Mouse (Mus musculus): ENCODE results near the gene Prr3. TPM values are rescaled to one million over a fixed set of nuclear protein-coding genes. Genes with fewer than 3 reads are reported as not detected.

Gene Prr3
- polyA plus RNA-seq, 1 experiment from 2014 or later = 26.9 TPM

DNA sequence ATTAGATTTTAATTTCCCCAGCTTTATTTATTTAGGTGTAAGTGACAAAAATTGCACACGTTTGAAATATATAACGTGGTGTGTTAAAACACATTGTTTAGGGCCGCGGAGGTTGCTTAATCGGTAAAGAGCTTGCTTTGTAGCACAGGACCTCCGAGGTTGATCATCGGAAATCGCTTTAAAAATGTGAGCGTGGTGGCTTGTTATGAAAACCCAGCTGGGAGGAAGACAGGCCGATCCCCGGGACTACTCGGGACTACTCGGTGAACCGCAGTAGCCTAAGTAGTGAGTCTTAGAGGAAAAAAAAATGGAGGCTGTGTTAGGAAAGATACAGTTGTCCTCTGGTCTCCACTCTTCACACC lies 14.8 kb upstream of the Prr3 start:
- no peaks in the 10 kb centered on the region for H3K27me3 ChIP-seq (ENCODE audit: control insufficient read depth, insufficient read depth, low read length)
- no peaks in the 10 kb centered on the region for H3K36me3 ChIP-seq (ENCODE audit: control insufficient read depth, insufficient read depth, low read length)
- 3% methylated on average over 14 of the region's 14 CpGs for WGBS
- no peak overlapping the region for H3K27ac ChIP-seq (ENCODE audit: low read length)
- H3K9ac ChIP-seq (replicated peaks; ENCODE audit: low read depth, low read length) = peak overlapping the region; percentile 52
- no peaks in the 10 kb centered on the region for H3K9me3 ChIP-seq (ENCODE audit: control insufficient read depth, low read depth, low read length)
- peak overlapping the region; percentile 52 for H3K4me3 ChIP-seq (ENCODE audit: low read depth, low read length)
- ATAC-seq (ENCODE audit: insufficient number of reproducible peaks, insufficient read depth, low FRiP score, low read depth) = no peak
- peak overlapping the region; percentile 75 for H3K4me2 ChIP-seq (replicated peaks; ENCODE audit: low read depth, low read length)
- peaks cover 17% of the 10 kb centered on the region; the same call in 1 of the 2 replicates for H3K4me1 ChIP-seq (ENCODE audit: control insufficient read depth, insufficient read depth, low read length)

- peaks cover under 1% of the 10 kb centered on the region; the same call in 1 of the 2 replicates for H3K36me3 ChIP-seq (ENCODE audit: control insufficient read depth, insufficient read depth, low read length)
- no peaks in the 10 kb centered on the region for H3K27me3 ChIP-seq (ENCODE audit: control insufficient read depth, insufficient read depth, low read length)
- H3K9ac ChIP-seq (replicated peaks; ENCODE audit: low read depth, low read length) = peak overlapping the region; percentile 52
- H3K27ac ChIP-seq (ENCODE audit: low read length) = no peak overlapping the region
- peak overlapping the region; percentile 52 for H3K4me3 ChIP-seq (ENCODE audit: low read depth, low read length)
- no peaks in the 10 kb centered on the region for H3K9me3 ChIP-seq (ENCODE audit: control insufficient read depth, low read depth, low read length)
- H3K4me2 ChIP-seq (replicated peaks; ENCODE audit: low read depth, low read length) = peak overlapping the region; percentile 75
- peak; percentile 59; the same call in 1 of the 2 replicates for ATAC-seq (ENCODE audit: insufficient number of reproducible peaks, insufficient read depth, low FRiP score, low read depth)
- WGBS = 2% methylated on average over 31 of the region's 31 CpGs
- peaks cover 17% of the 10 kb centered on the region; the same call in 1 of the 2 replicates for H3K4me1 ChIP-seq (ENCODE audit: control insufficient read depth, insufficient read depth, low read length)
These were observed 14.3 kb upstream of the Prr3 start for GRCm38 (mm10) chr17:35994175-35994878.

GRCm38 (mm10) chr17:35993675-35994074 lies 13.6 kb upstream of the Prr3 start:
- ATAC-seq (ENCODE audit: insufficient number of reproducible peaks, insufficient read depth, low FRiP score, low read depth) = peak; percentile 77; the same call in 1 of the 2 replicates
- no peak overlapping the region for H3K27ac ChIP-seq (ENCODE audit: low read length)

GRCm38 (mm10) chr17:35991781-35992180 lies 11.7 kb upstream of the Prr3 start:
- no peak for ATAC-seq (ENCODE audit: insufficient number of reproducible peaks, insufficient read depth, low FRiP score, low read depth)
- Histone ChIP-seq H3K27ac (ENCODE audit: low read length) (peak overlapping the region; percentile 6), H3K27me3 (ENCODE audit: control insufficient read depth, insufficient read depth, low read length) (no peaks in the 10 kb centered on the region), H3K36me3 (ENCODE audit: control insufficient read depth, insufficient read depth, low read length) (peaks cover 12% of the 10 kb centered on the region), H3K4me2 (replicated peaks; ENCODE audit: low read depth, low read length) (no peak overlapping the region), H3K9ac (replicated peaks; ENCODE audit: low read depth, low read length) (no peak overlapping the region), H3K9me3 (ENCODE audit: control insufficient read depth, low read depth, low read length) (no peaks in the 10 kb centered on the region), H3K4me3 (ENCODE audit: low read depth, low read length) (no peak overlapping the region), H3K4me1 (ENCODE audit: control insufficient read depth, insufficient read depth, low read length) (peaks cover 9% of the 10 kb centered on the region; the same call in 1 of the 2 replicates)
- 26% methylated on average over 10 of the region's 10 CpGs for WGBS

More at GRCm38 (mm10) chr17:35993675-35994074, 13.6 kb upstream of the Prr3 start:
- Histone ChIP-seq H3K27me3 (ENCODE audit: control insufficient read depth, insufficient read depth, low read length) (no peaks in the 10 kb centered on the region), H3K4me1 (ENCODE audit: control insufficient read depth, insufficient read depth, low read length) (peaks cover 17% of the 10 kb centered on the region; the same call in 1 of the 2 replicates), H3K4me2 (replicated peaks; ENCODE audit: low read depth, low read length) (peak overlapping the region; percentile 75; the same call in 1 of the 2 replicates), H3K36me3 (ENCODE audit: control insufficient read depth, insufficient read depth, low read length) (peaks cover 7% of the 10 kb centered on the region; the same call in 1 of the 2 replicates), H3K4me3 (ENCODE audit: low read depth, low read length) (no peak overlapping the region), H3K9me3 (ENCODE audit: control insufficient read depth, low read depth, low read length) (no peaks in the 10 kb centered on the region), H3K9ac (replicated peaks; ENCODE audit: low read depth, low read length) (no peak overlapping the region)
- 7% methylated on average over 17 of the region's 17 CpGs for WGBS

DNA sequence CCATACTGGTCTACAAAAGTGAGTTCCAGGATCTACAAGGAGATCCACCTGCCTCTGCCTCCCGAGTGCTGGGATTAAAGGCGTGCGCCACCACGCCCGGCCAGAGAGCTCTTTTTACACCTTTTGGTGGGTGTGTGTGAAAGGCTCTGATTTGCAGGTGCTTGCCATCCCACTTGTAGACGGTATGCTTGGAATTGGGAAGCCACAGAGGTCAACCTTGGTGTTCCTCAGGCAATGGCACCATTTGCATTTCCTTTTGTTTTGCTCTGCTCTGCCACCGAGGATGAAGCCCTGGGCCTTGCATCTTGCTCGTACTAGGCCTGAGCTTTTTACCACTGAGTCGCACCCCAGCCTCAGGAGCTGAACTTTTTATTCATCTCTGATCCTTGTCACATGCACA lies 1.7 kb upstream of the Prr3 start:
- H3K4me2 ChIP-seq (replicated peaks; ENCODE audit: low read depth, low read length) = no peak overlapping the region
- no peaks in the 10 kb centered on the region for H3K9me3 ChIP-seq (ENCODE audit: control insufficient read depth, low read depth, low read length)
- no peak overlapping the region for H3K4me3 ChIP-seq (ENCODE audit: low read depth, low read length)
- H3K36me3 ChIP-seq (ENCODE audit: control insufficient read depth, insufficient read depth, low read length) = peaks cover 23% of the 10 kb centered on the region
- no peak overlapping the region for H3K9ac ChIP-seq (replicated peaks; ENCODE audit: low read depth, low read length)
- H3K27ac ChIP-seq (ENCODE audit: low read length) = no peak overlapping the region
- H3K27me3 ChIP-seq (ENCODE audit: control insufficient read depth, insufficient read depth, low read length) = no peaks in the 10 kb centered on the region
- WGBS = 93% methylated on average over 9 of the region's 9 CpGs
- peaks cover 11% of the 10 kb centered on the region for H3K4me1 ChIP-seq (ENCODE audit: control insufficient read depth, insufficient read depth, low read length)
- no peak for ATAC-seq (ENCODE audit: insufficient number of reproducible peaks, insufficient read depth, low FRiP score, low read depth)

GRCm38 (mm10) chr17:35980363-35980754 lies 323 bp upstream of the Prr3 start:
- H3K4me2 ChIP-seq (replicated peaks; ENCODE audit: low read depth, low read length) = peak overlapping the region; percentile 64
- peak overlapping the region; percentile 75 for H3K9ac ChIP-seq (replicated peaks; ENCODE audit: low read depth, low read length)
- peaks cover 11% of the 10 kb centered on the region for H3K4me1 ChIP-seq (ENCODE audit: control insufficient read depth, insufficient read depth, low read length)
- H3K9me3 ChIP-seq (ENCODE audit: control insufficient read depth, low read depth, low read length) = no peaks in the 10 kb centered on the region
- H3K4me3 ChIP-seq (ENCODE audit: low read depth, low read length) = peak overlapping the region; percentile 87
- WGBS = under 1% methylated on average over 29 of the region's 29 CpGs
- H3K27me3 ChIP-seq (ENCODE audit: control insufficient read depth, insufficient read depth, low read length) = no peaks in the 10 kb centered on the region
- peak; percentile 34; the same call in 1 of the 2 replicates for ATAC-seq (ENCODE audit: insufficient number of reproducible peaks, insufficient read depth, low FRiP score, low read depth)
- peak overlapping the region; percentile 97 for H3K27ac ChIP-seq (ENCODE audit: low read length)
- H3K36me3 ChIP-seq (ENCODE audit: control insufficient read depth, insufficient read depth, low read length) = peaks cover 21% of the 10 kb centered on the region

DNA sequence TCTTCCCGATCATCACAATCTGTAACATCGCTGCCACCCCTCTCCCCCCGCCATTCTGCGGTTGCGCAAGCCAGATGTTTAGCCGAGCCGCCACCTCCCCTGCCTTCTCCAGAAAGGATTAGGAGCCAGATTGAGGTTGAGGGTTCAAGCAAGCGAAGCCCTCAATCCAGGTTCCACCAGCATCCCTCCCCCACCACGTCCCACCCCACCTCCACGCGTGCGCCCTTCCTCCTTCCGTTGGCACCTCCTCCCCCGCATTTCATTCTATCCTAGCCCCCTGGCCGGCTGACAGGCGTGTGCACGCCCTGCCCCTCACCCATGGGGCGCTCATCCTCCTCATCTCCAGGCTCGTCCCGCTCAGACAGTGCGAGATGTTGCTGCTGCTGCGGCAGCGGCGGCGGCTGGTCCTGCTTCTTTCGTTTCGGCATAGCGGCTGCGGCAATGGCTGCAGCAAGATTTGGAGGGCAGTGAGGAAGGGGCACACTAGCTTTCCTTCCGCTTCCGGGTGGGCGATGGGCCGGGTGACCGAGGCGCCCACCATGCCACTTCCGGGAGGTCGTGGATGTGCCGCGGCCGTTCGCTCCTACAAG lies 1.1 kb downstream of the Prr3 start:
- H3K9ac ChIP-seq (replicated peaks; ENCODE audit: low read depth, low read length) = peak overlapping the region; percentile 74
- H3K27ac ChIP-seq (ENCODE audit: low read length) = peak overlapping the region; percentile 97
- no peaks in the 10 kb centered on the region for H3K9me3 ChIP-seq (ENCODE audit: control insufficient read depth, low read depth, low read length)
- peak; percentile 64 for ATAC-seq (ENCODE audit: insufficient number of reproducible peaks, insufficient read depth, low FRiP score, low read depth)
- peaks cover 27% of the 10 kb centered on the region for H3K36me3 ChIP-seq (ENCODE audit: control insufficient read depth, insufficient read depth, low read length)
- no peaks in the 10 kb centered on the region for H3K27me3 ChIP-seq (ENCODE audit: control insufficient read depth, insufficient read depth, low read length)
- peak overlapping the region; percentile 87 for H3K4me3 ChIP-seq (ENCODE audit: low read depth, low read length)
- WGBS = under 1% methylated on average over 41 of the region's 41 CpGs
- peaks cover 11% of the 10 kb centered on the region for H3K4me1 ChIP-seq (ENCODE audit: control insufficient read depth, insufficient read depth, low read length)
- peak overlapping the region; percentile 64 for H3K4me2 ChIP-seq (replicated peaks; ENCODE audit: low read depth, low read length)

DNA sequence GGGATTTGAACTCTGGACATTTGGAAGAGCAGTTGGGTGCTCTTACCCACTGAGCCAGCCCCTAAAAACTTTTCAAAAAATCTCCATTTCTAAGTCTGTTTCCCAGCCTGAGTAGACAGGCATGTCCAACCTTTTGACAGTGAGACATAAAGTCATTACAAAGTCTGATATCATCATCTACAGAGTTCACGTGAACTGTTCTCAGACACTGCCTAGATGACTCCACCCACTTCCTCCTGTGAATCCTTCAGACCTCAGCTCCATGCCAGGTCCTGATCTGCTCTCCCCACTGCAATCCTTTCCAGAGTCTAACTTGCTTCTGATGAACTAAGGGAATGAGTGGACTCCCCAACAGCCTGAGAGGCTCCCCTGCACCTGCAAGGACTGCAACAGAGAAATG lies 7.9 kb downstream of the Prr3 start:
- H3K4me3 ChIP-seq (ENCODE audit: low read depth, low read length) = no peak overlapping the region
- 54% methylated on average over 1 of the region's 1 CpGs for WGBS
- no peak for ATAC-seq (ENCODE audit: insufficient number of reproducible peaks, insufficient read depth, low FRiP score, low read depth)

More for the DNA sequence above, 7.9 kb downstream of the Prr3 start:
- no peaks in the 10 kb centered on the region for H3K9me3 ChIP-seq (ENCODE audit: control insufficient read depth, low read depth, low read length)
- no peak overlapping the region for H3K9ac ChIP-seq (replicated peaks; ENCODE audit: low read depth, low read length)
- no peak overlapping the region for H3K27ac ChIP-seq (ENCODE audit: low read length)
- H3K4me1 ChIP-seq (ENCODE audit: control insufficient read depth, insufficient read depth, low read length) = peaks cover 10% of the 10 kb centered on the region; the same call in 1 of the 2 replicates
- peaks cover 16% of the 10 kb centered on the region for H3K36me3 ChIP-seq (ENCODE audit: control insufficient read depth, insufficient read depth, low read length)
- no peaks in the 10 kb centered on the region for H3K27me3 ChIP-seq (ENCODE audit: control insufficient read depth, insufficient read depth, low read length)
- no peak overlapping the region for H3K4me2 ChIP-seq (replicated peaks; ENCODE audit: low read depth, low read length)

Data from stomach, embryonic 14.5 days (tissue).